ENCODE assay signal across 22 mouse cellular contexts in the genomic region with DNA sequence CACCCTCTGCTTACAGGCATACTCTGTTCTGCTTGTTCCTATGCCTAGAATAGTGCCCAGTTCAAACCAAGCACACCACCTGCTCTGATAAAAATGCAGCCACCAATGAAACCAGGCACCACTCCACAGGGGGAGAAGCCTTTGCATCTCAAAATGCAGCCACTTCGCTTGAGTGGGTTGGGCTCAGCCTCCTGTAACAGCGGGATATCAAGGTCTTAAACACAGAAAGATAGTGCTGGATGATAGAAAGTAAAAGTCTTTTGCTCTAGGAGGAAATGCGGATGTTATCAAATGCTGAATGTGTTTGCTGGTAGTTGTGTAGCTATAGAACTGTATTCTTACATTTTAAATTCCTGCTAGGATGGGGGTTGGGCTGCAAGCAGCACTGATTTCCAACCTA.
DNase-seq lines count a peak whose midpoint lies in the region; ATAC-seq and TF ChIP-seq lines count a peak whose summit lies in the region.
"Had no signal": no experiment of that assay in that cellular context is flagged by ENCODE, and none has a peak within 500 bp of the region (broad histone marks: within the 10 kb centered on the region; RNA-seq: fewer than 3 reads in every experiment).

No protein-coding gene starts in this region.

- H3K27me3 ChIP-seq in heart, embryonic 12.5 days (replicated peaks), result no peaks in the 10 kb centered on the region
- H3K27me3 ChIP-seq in midbrain, embryonic 13.5 days, result no peaks in the 10 kb centered on the region
- H3K27me3 ChIP-seq in midbrain, embryonic 16.5 days (ENCODE audit: control insufficient read depth, insufficient read depth, low read depth, low read length), result no peaks in the 10 kb centered on the region
- H3K27me3 ChIP-seq: embryonic facial prominence, embryonic 15.5 days; hindbrain, embryonic 13.5 days; intestine, embryonic 15.5 days had no signal

- ATAC-seq in heart, embryonic 12.5 days (ENCODE audit: insufficient number of reproducible peaks, low FRiP score), result no peak
- ATAC-seq in midbrain, embryonic 13.5 days, result 0 out of 2 replicates have a peak, but pooled peaks have one; percentile 27
- no peak for ATAC-seq in midbrain, embryonic 16.5 days
- ATAC-seq: activated CD4-positive, CD25-positive, alpha-beta regulatory T cell, adult 4 months; forebrain, embryonic 14.5 days; intestine, embryonic 15.5 days had no signal

- no peaks in the 10 kb centered on the region for H3K4me1 ChIP-seq in heart, embryonic 12.5 days (replicated peaks)
- H3K4me1 ChIP-seq in midbrain, embryonic 13.5 days (replicated peaks), result no peaks in the 10 kb centered on the region; the same call in 1 of the 2 replicates
- peaks cover 3% of the 10 kb centered on the region; the same call in 1 of the 2 replicates for H3K4me1 ChIP-seq in midbrain, embryonic 16.5 days (ENCODE audit: control insufficient read depth, insufficient read depth, low read length)
- H3K4me1 ChIP-seq: embryonic facial prominence, embryonic 15.5 days; forebrain, embryonic 10.5 days; intestine, embryonic 15.5 days had no signal

- H3K9me3 ChIP-seq in heart, embryonic 12.5 days (replicated peaks), result no peaks in the 10 kb centered on the region
- no peaks in the 10 kb centered on the region for H3K9me3 ChIP-seq in midbrain, embryonic 13.5 days
- no peaks in the 10 kb centered on the region for H3K9me3 ChIP-seq in midbrain, embryonic 16.5 days (replicated peaks; ENCODE audit: control insufficient read depth, low read length, poor library complexity, severe bottlenecking)
- H3K9me3 ChIP-seq: embryonic facial prominence, embryonic 15.5 days; forebrain, embryonic 10.5 days; G1E; hindbrain, embryonic 13.5 days; intestine, embryonic 15.5 days had no signal

- H3K4me3 ChIP-seq in heart, embryonic 12.5 days, result no peak overlapping the region
- no peak overlapping the region for H3K4me3 ChIP-seq in midbrain, embryonic 13.5 days (replicated peaks)
- no peak overlapping the region for H3K4me3 ChIP-seq in midbrain, embryonic 16.5 days (ENCODE audit: low read depth, low read length)
- H3K4me3 ChIP-seq: embryonic facial prominence, embryonic 15.5 days; erythroblast, embryonic 14.5 days; forebrain, embryonic 10.5 days; heart, adult 2 months; hindbrain, embryonic 13.5 days; intestine, embryonic 15.5 days had no signal

- peak overlapping the region; percentile 21; the same call in 1 of the 2 replicates for H3K4me2 ChIP-seq in heart, embryonic 12.5 days
- no peak overlapping the region for H3K4me2 ChIP-seq in midbrain, embryonic 13.5 days (replicated peaks)
- H3K4me2 ChIP-seq in midbrain, embryonic 16.5 days (ENCODE audit: low read length), result no peak overlapping the region
- H3K4me2 ChIP-seq: embryonic facial prominence, embryonic 15.5 days; hindbrain, embryonic 13.5 days; intestine, embryonic 15.5 days had no signal

- H3K9ac ChIP-seq in heart, embryonic 12.5 days, result no peak overlapping the region
- no peak overlapping the region for H3K9ac ChIP-seq in midbrain, embryonic 13.5 days (replicated peaks)
- no peak overlapping the region for H3K9ac ChIP-seq in midbrain, embryonic 16.5 days (ENCODE audit: low read depth, low read length)
- H3K9ac ChIP-seq: embryonic facial prominence, embryonic 15.5 days; hindbrain, embryonic 13.5 days; intestine, embryonic 15.5 days had no signal

- no peak for TF ChIP-seq POLR2A in brain, embryonic 14.5 days (IDR thresholded peaks at IDR 0.05; ENCODE audit: borderline replicate concordance, extremely low read depth, insufficient read depth, insufficient read length, poor library complexity, severe bottlenecking)

- no peak for TF ChIP-seq CTCF in brain, embryonic 14.5 days (IDR thresholded peaks at IDR 0.05; ENCODE audit: borderline replicate concordance, extremely low read depth, insufficient read depth, insufficient read length)

- 20% methylated on average over 3 of the region's 3 CpGs for WGBS in heart, embryonic 12.5 days
- WGBS in midbrain, embryonic 13.5 days, result 15% methylated on average over 3 of the region's 3 CpGs
- WGBS in midbrain, embryonic 16.5 days, result 18% methylated on average over 3 of the region's 3 CpGs

- H3K36me3 ChIP-seq in heart, embryonic 12.5 days, result no peaks in the 10 kb centered on the region
- no peaks in the 10 kb centered on the region for H3K36me3 ChIP-seq in midbrain, embryonic 13.5 days
- H3K36me3 ChIP-seq in midbrain, embryonic 16.5 days (ENCODE audit: control insufficient read depth, insufficient read depth, low read length), result no peaks in the 10 kb centered on the region
- H3K36me3 ChIP-seq: embryonic facial prominence, embryonic 15.5 days; forebrain, embryonic 10.5 days; G1E; hindbrain, embryonic 13.5 days; intestine, embryonic 15.5 days had no signal

- no peak for DNase-seq in heart, adult 8-10 months (ENCODE audit: low spot score)
- peak; percentile 44 for DNase-seq in ES-CJ7 (ENCODE audit: low read depth, low spot score)
- DNase-seq in brain, embryonic 14.5 days (ENCODE audit: low read depth), result peak; percentile 25
- DNase-seq in frontal cortex, postnatal 10 days (ENCODE audit: low spot score in 2 of 2), result no peak
- DNase-seq: adrenal gland, postnatal 14 days; cerebellum, adult 18-20 months; embryo, embryonic 11 days; gastrocnemius, postnatal 10 days; heart, adult 2 months; heart, postnatal 10 days; heart, postnatal 4 days had no signal

- no peak overlapping the region for H3K27ac ChIP-seq in heart, embryonic 12.5 days (ENCODE audit: poor library complexity, severe bottlenecking)
- no peak overlapping the region for H3K27ac ChIP-seq in midbrain, embryonic 13.5 days
- no peak overlapping the region for H3K27ac ChIP-seq in midbrain, embryonic 16.5 days (ENCODE audit: low read length)
- H3K27ac ChIP-seq: embryonic facial prominence, embryonic 15.5 days; forebrain, embryonic 10.5 days; heart, adult 2 months; hindbrain, embryonic 13.5 days; intestine, embryonic 15.5 days had no signal

Comparison
In these comparisons a context has a peak if more than half of its experiments do, and no peak if none do; other contexts are left out.
1. DNase-seq: peak in ES-CJ7 (single experiment) and brain, embryonic 14.5 days (single experiment); none in heart, adult 8-10 months (single experiment) and frontal cortex, postnatal 10 days (0 of 2).